Comparison of ENCODE assay signal across 9 mouse cellular contexts in genomic region chr7:75568883-75569282, GRCm38 (mm10).
A peak's percentile ranks its signal among the peaks of the same experiment; 100 is the strongest.
DNase-seq lines count a peak whose midpoint lies in the region; TF ChIP-seq lines count a peak whose summit lies in the region.
"Had no signal": no experiment of that assay in that cellular context is flagged by ENCODE, and none has a peak within 500 bp of the region (broad histone marks: within the 10 kb centered on the region; RNA-seq: fewer than 3 reads in every experiment).

No protein-coding gene starts in this region.

- H3K27ac ChIP-seq in cerebellum, adult 2 months (ENCODE audit: insufficient read depth, low read length), result no peak overlapping the region

- no peaks in the 10 kb centered on the region for H3K27me3 ChIP-seq in cerebellum, adult 2 months (ENCODE audit: control insufficient read depth, insufficient read depth, low read length)

- TF ChIP-seq CTCF in cerebellum, adult 2 months (IDR thresholded peaks at IDR 0.05; ENCODE audit: borderline replicate concordance, insufficient read depth, low read depth, low read length), result no peak

- TF ChIP-seq POLR2A in cerebellum, adult 2 months (IDR thresholded peaks at IDR 0.05; ENCODE audit: borderline replicate concordance, insufficient read depth, low read length), result no peak

- no peaks in the 10 kb centered on the region for H3K4me1 ChIP-seq in cerebellum, adult 2 months (ENCODE audit: control insufficient read depth, insufficient read depth, low read length)

- no peak overlapping the region for H3K4me3 ChIP-seq in cerebellum, adult 2 months (replicated peaks; ENCODE audit: insufficient read depth, low read depth, low read length)

- peak; percentile 33 for DNase-seq in kidney, postnatal 14 days
- no peak for DNase-seq in kidney, adult 18-20 months
- DNase-seq in right cerebral cortex, postnatal 4 days, result peak; percentile 11
- no peak for DNase-seq in right cerebral cortex, adult 18-20 months
- peak; percentile 42 for DNase-seq in T-cell, adult 2 months (ENCODE audit: low spot score)
- DNase-seq in thymus, postnatal 14 days, result peak; percentile 61
- no peak for DNase-seq in cerebellum, adult 2 months
- no peak for DNase-seq in frontal cortex, postnatal 10 days (ENCODE audit: low spot score in 2 of 2)
- DNase-seq: kidney, adult 8-10 months had no signal

Comparison
In these comparisons a context has a peak if more than half of its experiments do, and no peak if none do; other contexts are left out.
1. DNase-seq: peak in kidney, postnatal 14 days (single experiment), right cerebral cortex, postnatal 4 days (single experiment), T-cell, adult 2 months (single experiment) and thymus, postnatal 14 days (single experiment); none in kidney, adult 18-20 months (single experiment), right cerebral cortex, adult 18-20 months (single experiment), cerebellum, adult 2 months (0 of 2) and frontal cortex, postnatal 10 days (0 of 2).